Mouse (Mus musculus) adrenal gland (tissue): ENCODE measurements around the gene Tnfrsf9.
"Not testable (repeated sequence)": the region's sequence is repeated elsewhere in the genome, so short reads cannot be mapped to it uniquely, and the experiment has no call there.

Experiments
- intact Hi-C: fragments of 180-260 bp; cut with DNase I; formaldehyde crosslinking; loops from one replicate; pipeline ENCODE4 v1.15.1; 2025

Tnfrsf9 gene

DNA sequence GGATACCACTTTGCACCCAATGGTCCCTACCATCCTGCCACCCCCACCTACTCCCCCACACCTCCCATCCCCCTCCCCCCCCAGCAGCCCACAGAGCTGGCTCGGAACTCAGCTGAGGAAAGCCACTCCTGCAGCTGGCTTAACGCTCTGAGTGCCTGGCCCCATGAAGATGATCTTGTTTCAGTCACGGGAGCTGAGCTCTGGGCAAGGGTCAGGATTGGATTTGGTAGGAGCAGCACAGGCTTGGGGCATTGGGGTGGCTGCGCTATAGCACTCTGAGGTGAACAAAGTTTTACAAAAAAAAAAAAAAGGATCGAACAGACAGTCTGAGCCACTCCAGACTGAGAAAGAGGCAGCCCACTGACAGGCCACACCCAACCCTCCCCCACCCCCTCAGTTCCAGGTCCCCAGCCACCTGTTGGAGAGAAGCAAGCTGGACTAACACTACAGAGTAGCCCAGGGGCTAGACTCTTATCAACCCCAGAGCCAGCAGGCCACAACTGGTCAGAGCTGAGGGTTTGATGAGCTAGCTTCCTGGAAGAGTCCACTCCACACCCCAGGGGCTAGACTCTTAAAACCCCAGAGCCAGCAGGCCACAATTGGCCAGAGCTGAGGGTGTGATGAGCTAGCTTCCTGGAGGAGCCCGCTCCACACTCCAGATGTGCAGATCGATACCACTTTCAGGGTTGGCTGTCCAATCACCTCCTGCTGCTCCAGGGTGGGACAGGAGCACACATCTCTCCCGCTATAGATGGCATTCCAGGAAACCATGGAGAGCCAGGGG lies 19.5 kb upstream of the Tnfrsf9 start:
- intact Hi-C loops, result no loop called here

DNA sequence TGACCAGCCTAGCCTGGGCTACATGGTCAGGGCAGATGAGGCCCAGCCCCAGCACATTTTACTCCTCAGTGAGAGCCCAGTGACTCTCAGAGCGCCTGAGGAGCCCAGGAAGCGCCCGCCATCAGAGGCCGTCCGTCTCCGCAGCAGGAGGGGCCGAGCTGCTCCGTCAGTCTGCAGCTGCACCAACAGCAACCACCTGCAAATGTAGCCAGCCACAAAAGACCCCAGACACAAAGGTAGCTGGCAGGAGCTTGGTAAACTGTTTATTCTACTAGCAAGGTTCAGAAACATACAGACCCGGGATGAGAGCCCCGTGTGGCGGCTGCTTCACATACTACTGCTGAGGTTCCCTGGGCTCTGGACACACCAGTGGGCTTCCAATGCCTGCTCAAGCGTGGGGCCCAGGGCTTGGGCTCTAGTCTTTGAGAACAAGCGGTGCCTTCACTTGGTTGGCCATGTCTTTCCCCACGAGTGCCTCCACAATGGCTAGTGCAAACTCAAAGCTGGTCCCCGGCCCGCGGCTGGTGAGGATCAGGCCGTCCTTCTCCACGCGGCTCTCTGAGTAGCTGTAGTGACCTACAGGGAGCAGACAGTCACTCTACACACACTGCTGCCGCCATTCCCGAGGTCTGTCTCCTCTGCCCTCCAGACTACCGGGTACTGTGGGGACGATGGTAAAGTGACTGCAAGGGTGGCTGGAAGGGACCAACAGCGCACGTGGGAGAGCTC lies 17.3 kb upstream of the Tnfrsf9 start:
- intact Hi-C loops, result no loop called here

DNA sequence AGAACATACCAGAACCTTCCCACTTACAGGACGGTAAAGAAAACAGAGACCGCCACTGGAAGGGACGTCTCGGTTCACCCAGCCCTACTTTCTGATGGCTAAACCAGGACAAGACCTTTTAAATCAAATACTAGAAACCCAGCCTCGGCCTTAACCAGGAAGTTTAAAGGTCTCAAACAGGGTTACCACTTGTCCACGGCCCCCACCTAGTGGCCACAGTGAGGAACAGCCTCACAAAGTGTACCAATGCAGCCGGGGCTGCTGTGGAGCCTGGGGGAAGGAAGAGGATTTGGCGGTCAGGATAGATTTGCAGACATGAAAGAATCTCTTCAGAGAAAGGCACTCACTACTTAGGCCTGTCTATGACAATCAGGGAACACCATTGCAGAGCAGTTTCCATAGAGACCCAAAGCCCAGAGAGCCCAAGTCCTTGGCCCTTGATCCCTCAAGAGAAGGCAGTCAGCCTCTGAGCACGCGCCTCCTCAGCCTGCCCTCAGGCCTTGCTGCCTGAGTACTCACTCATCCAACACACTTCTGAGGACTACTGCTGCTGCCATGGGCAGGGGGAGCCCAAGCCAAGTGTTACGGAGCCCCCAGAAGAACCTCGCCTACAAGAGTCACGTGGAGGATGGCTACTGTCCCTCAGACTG lies 15.5 kb upstream of the Tnfrsf9 start:
- intact Hi-C loops, result no loop called here

DNA sequence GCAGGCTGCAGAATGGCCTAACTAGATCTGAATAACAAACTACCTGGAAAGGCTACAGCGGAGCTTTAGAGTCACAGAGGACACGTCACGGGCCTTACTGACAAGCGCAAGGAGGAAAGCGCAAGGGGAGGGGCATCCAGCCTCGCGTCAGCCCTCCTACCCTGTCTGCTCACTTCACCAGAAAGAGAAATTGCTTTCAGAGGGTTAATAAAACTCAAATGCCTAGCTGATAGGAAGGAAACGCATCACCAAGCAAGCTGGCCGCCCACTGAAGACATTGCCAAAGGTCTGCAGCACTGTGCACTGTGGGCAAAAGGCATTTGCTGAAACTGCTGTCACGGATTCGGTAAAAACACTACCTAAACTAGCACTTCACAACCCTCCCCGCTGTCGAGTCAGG lies 13.9 kb upstream of the Tnfrsf9 start:
- intact Hi-C loops, result loop anchor here (5.0 kb wide), 1 partner anchor 48 kb away; the partner anchor contains the start of gene Errfi1

DNA sequence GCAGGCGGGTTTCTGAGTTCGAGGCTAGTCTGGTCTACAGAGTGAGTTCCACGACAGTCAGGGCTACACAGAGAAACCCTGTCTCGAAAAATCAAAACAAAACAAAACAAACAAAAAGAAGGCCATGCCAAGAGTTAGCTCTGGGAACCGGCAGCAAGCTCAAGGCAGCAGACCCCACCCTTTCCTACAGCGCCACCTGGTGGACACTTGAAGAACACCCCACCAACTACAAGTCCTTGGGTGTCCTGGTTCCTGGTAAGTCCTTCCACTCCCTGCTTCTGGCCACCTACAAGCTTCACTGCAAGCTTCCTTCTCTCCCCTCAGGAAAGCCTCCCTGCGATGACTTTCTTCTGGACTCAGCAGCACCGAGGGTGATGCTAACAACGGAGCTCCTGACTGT lies 12.7 kb upstream of the Tnfrsf9 start:
- intact Hi-C loops, result loop anchor here (1.0 to 5.0 kb wide), 2 partner anchors 49 to 245 kb away; partner anchors contain the start of gene Errfi1

DNA sequence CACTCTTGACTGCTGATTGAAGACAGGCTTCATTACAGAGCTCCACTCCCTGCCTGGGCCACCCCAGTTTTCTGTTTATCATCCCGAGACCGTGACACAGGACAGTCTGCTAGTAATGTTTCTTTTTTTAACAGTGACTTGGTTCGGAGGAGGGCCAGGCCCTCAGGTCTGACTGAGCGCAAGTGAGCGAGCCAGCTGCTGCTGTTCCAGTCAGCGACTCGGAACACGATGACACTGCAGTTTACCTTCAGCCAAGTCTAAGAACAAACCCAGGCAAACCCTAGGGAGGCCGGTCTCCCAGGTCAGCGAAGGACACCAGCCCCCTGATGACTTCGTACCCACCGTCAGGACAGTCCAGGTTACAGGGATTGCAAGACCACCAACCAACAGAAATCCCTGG lies 12.3 kb upstream of the Tnfrsf9 start:
- intact Hi-C loops, result loop anchor here (5.0 kb wide), 1 partner anchor 50 kb away; the partner anchor contains the start of gene Errfi1

DNA sequence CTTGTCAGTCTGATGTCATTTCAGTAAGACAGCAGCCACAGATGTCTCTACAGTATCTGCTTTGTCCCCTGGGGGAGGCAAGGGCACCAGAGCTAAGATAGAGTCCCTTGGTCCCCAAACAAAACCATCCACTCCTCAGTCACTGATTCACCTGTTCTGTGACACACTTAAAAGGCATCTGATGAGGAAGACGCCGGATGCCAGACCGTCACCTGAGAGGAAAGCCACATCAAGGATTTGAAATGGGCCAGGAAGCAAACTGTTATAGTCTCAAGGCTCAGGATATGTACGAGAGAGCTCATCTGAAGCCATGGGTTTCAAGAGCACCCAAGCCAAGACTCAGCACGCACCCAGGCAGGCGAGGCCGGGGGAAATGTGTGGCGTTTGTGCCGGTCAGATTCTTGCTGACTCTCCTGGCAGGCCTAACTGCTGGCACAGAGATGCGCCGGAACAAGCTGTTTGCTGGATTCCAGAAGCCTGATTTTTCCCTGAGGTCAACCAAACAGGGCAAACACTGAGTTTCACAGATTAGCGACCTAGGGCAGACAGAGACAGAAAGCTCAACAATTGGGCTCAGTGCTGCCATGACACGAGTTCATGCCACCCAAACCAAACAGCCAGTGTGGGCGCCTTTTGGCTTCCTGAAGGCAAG lies 11.1 kb upstream of the Tnfrsf9 start:
- intact Hi-C loops, result loop anchor here (5.0 kb wide), 1 partner anchor 51 kb away; the partner anchor contains the start of gene Errfi1

DNA sequence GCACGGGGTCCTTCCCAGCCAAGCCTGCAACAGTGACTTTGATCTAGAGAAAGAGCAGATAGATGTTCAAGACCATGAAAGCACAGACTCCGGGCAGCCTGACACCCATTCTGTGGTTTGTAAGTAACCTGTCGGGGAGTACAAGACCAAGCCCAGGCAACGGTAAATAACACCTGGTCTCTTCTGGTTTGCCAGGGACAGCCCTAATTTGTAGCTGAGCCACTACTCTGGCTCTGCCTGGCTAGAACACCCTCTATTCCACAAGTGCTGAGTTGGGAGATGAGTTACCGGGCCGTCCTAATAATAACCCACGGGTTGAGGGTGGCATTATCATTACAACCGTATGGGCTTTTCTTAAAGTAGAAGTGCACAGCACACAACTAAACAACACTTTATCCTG lies 7.3 kb upstream of the Tnfrsf9 start:
- intact Hi-C loops, result no loop called here

DNA sequence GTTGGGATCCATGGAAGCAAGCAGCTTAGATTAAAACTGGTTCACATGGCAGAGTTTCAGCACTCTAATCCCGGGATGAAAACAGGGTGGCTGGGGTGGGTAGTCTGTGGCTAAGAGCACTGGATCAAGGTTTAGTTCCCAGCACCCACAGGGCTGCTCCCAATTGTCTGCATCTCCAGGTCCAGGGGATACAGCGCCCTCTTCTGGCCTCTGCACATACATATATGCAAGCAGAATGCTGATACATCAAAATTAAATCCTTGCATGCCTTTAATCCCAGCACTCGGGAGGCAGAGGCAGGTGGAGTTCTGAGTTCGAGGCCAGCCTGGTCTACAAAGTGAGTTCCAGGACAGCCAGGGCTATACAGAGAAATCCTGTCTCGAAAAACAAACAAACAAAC lies 5.8 kb upstream of the Tnfrsf9 start:
- intact Hi-C loops, result not testable (repeated sequence)

DNA sequence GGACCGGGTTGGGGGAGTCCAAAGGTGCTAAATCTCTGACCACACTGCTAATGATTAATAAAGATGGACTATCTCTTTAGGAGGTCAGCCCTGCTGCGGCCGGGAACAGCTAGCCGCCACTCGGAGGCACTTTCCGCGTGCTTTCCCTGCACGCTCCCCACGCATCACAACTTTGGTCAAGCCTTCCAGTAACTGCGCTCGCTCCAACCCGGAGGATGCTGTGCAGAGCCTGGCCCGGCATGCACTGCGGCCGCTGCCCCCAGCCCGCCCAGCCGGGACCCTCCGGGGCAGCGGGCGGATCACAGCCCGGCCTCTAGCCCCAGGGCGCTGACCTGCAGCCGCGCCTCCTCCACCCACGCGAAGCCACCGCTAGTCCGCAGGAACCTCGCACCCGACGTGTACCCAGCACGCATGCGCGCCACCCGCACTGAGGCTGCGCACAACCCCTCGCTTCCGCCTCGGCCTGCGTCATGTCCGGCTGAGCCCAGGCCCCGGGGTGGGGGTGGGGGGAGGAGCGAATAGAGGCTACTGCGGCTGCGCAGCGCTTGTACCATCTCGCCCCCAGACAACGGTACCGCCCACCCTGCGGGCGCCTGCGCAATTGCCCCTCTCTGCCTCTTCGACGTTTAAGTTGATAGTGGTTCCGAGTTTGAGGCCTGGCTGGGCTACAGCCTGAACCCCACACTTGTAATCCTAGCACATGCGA lies 4.8 kb upstream of the Tnfrsf9 start:
- intact Hi-C loops, result no loop called here

DNA sequence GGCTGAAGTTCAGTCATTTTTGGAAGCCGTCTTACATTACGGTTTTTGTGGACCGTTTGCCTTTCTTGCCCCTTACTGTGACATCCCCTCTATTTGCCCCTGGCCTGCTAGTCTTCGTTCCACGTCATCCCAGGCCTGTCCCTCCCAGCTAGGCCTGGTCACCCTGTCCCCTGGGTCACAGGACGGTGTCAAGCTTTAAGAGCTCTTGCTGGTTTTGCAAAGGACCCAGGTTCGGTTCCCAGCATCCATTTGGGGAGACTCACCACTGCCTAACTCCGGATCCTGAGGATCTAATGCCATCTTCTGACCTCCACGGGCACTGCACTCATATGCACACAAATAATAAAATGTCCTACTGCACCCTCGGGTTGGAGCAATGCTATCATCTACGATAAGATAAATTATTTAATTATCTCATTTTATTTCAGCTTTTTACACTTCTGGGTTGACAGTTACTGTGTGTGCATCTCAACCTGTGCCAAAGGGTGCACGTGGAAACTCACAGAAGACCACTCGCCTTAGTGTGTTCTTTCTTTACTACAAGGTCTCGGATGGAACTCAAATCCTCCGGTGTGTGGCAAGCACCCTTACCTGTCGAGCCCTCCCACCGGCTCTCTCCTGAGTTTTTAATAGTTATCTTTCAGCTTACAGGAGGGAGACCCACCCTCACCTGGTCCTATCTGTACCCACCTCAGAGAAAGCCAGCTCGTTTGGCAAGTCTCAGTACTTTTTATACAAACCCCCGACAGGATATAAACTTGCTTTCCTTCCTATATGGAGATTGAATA lies 4.0 kb upstream of the Tnfrsf9 start:
- intact Hi-C loops, result no loop called here

DNA sequence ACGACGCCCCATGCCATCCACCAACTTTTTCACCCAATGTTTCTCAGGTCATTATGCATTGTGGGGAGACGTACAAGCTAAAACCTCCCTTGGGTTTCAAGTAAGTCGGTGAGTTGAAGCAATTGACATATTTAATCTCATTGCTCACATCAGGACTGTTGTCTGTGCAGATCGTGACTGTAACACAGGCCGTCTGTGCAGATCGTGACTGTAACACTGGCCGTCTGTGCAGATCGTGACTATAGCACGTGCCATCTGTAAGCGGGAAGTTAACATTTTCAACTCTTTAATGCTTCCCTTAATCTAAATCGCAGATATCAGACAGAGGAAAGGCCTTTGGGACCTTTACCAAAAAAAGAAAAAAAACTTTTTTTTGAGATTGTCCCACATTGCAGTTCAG lies 619 bp upstream of the Tnfrsf9 start:
- intact Hi-C loops, result no loop called here

DNA sequence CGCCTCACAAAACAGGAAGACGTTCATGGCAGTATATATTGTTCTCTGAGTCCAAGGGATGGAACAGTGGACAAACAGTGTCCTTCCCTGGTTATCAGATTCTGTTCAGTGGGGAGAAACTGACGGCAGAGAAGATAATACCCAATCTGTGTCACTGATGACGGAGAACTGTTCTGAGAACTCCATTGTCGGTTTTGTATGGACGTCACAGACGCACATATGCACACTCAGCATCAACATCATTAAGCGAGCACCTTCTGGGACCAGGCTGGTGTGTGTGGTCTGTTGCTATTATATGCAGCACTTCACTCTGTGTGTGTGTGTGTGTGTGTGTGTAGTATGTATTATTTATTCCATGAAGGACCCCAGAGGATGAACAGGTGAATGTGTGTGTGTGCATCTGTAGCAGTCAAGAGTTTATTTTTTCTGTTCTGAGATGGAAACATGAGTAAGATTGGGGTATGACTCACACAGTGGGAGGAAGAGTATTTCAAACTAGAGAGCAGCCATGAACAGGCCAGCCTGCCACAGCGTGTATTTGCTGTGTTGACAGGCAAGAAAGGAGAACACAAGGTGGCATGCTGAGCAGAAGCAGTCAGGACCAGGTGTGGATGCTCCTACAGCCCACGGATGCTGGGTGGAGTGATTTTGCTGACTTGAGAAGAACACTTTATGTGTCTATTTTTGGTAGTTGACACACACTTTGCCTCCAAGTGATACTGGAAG lies 982 bp downstream of the Tnfrsf9 start:
- intact Hi-C loops, result no loop called here

DNA sequence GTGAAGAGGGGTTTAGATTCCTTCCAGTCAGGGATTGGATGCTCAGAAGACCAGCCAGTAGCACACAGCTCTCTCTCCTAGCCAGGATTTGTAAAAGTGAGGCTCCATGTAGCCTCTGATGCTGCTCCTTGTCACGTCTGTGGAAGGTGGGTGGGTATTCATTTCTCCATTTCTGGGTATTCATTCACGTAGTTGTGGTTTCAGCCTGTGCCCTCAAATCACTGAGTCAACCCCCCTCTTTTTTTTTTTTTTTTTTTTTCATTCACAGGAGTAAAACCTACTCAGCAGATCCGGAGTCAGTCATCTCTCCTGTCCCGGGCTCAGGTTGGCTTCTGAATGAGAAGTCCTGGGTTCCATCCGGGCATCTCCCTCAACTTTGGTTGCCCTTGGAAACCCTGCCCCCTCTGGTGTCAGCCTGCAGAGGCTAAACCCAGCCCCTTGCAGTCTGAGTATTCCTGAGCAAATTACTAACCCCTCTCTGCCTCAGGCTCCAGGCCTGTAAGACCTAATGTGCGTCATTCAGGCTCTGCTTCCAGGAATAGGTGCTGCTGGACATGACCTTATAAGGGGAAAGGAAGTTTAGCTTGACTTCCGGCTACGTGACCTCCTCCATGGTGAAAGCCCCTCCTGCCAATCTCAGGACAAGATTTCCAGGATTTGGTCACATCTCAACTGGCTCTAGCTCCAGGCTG lies 3.1 kb downstream of the Tnfrsf9 start:
- intact Hi-C loops, result no loop called here

DNA sequence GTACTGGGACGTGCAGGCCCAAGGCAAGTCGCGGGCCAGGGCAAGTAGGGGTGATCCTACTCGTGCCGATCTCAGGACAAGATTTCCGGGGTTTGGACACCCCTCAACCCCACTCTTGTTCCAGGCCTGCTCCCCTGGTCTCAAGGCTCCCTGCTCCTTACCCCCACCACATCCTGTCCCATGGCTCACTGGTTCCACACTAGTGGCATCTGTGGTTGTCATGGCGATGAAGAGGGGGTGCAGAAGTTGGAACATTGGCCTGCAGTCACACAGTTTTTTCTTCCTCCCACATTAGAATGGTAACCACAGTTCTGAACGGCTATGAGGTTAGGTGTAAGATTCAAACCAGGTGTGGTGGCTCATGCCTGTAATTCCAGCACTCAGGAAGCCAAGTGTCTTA lies 6.8 kb downstream of the Tnfrsf9 start:
- intact Hi-C loops, result no loop called here

DNA sequence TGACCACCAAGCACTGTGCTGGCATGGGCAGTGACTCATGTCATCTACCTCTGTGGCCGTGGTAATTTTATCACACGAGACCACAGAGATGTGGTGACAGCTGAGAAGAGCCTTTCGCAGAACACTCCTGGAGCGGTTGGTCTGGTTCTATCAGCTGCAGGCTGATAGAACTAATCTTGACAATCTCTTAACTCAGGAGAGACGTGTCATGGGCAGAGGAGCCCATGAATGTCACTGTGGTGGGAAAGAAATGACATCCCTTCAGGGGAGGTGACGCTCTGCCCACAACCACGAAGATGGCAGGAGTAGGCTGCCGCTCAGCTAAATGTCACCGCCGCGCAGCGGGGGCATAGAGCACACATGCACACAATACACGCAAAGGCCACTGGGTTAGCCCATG lies 9.9 kb downstream of the Tnfrsf9 start:
- intact Hi-C loops, result no loop called here

DNA sequence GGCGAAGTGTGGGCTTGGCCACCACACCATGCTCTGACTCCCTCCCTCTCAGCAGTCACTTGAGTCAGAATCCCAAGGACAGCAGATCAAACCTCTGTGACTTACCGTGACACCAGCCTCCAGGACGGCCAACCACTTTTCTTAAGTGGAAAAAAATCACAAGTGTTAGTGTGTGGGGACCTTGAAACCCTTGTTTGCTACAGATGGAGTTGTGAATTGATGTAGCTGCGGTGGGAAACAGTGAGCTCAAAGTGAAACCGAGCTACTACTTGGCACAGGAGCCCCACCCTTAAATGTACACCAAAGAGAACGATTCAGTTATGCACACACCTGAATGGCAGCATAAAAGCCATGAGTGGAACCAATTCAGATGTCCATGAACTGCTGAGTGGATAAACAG lies 10.6 kb downstream of the Tnfrsf9 start:
- intact Hi-C loops, result loop anchor here (5.0 kb wide), 1 partner anchor 42 kb away; no protein-coding TSS in a partner anchor

DNA sequence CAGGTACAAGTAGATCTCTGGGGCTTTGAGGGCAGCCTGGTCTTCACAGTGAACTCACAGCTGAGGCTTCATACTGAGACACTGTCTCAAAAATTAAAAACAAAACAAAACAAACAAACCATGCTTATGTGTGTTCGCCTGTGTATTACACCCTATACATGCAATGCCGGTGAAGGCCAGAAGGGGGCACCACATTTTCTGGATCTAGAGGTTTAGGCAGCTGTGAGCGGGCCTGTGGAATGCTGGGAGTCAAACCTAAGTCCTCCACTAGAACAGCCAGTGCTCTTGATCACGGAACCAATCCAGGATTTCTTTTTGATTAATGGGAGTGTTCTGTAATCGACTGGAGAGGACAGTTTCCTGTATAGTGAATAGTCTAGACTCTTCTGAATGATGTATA lies 11.6 kb downstream of the Tnfrsf9 start:
- intact Hi-C loops, result loop anchor here (5.0 kb wide), 1 partner anchor 41 kb away; no protein-coding TSS in a partner anchor
